Mouse (Mus musculus) ES-Bruce4 (cell line): ENCODE results near the gene Ccdc96. TPM values are rescaled to one million over a fixed set of nuclear protein-coding genes. Genes with fewer than 3 reads are reported as not detected.

Experiments used
- H3K27ac ChIP-seq: 2 replicates; pipeline ENCODE4 v1.5.1; 2012; ENCODE audit warnings: low read length, inconsistent platforms; ENCODE audit not compliant: insufficient read depth
- H3K27me3 ChIP-seq: 2 replicates; pipeline ENCODE4 v1.6.1; 2012; ENCODE audit warnings: mild to moderate bottlenecking, low read length, inconsistent platforms; ENCODE audit not compliant: control insufficient read depth, poor library complexity, insufficient read depth, severe bottlenecking
- H3K36me3 ChIP-seq: 2 replicates; pipeline ENCODE4 v1.6.1; 2012; ENCODE audit warnings: inconsistent platforms, mild to moderate bottlenecking, low read length, moderate library complexity; ENCODE audit not compliant: control insufficient read depth, poor library complexity, insufficient read depth, severe bottlenecking
- H3K4me1 ChIP-seq: one replicate; pipeline ENCODE4 v1.8.1; 2011; ENCODE audit warnings: low read length; ENCODE audit not compliant: control insufficient read depth, insufficient read depth
- H3K4me3 ChIP-seq: 2 replicates; pipeline ENCODE4 v1.5.1; 2011; ENCODE audit warnings: low read depth, mild to moderate bottlenecking, low read length
- H3K9ac ChIP-seq: 2 replicates; pipeline ENCODE4 v1.6.1; 2012; ENCODE audit warnings: low read depth, mild to moderate bottlenecking, inconsistent platforms; ENCODE audit not compliant: poor library complexity, severe bottlenecking
- H3K9me3 ChIP-seq: replicated peaks from 2 replicates; pipeline ENCODE4 v1.6.1; 2012; ENCODE audit warnings: mild to moderate bottlenecking, low read length, inconsistent platforms; ENCODE audit not compliant: control insufficient read depth, poor library complexity, insufficient read depth, severe bottlenecking
- CTCF ChIP-seq: IDR thresholded peaks from one replicate; pipeline ENCODE4 v1.8.1; 2011; ENCODE audit warnings: low read depth, low read length
- EP300 ChIP-seq: IDR thresholded peaks from 2 replicates; pipeline ENCODE4 v1.6.1; 2011; ENCODE audit warnings: low read depth, low read length; ENCODE audit not compliant: insufficient read depth
- POLR2A ChIP-seq: IDR thresholded peaks from one replicate; pipeline ENCODE4 v1.8.1; 2011; ENCODE audit warnings: low read length; ENCODE audit not compliant: insufficient read depth
- polyA plus RNA-seq: library from polyadenylated mRNA; stranded (reverse); fragments of >200 nt; gene quantifications from 2 replicates; pipeline ENCODE4 v1.2.4, GENCODE M21; 2011; ENCODE audit warnings: low read depth; ENCODE audit not compliant: missing spikeins, insufficient read depth, insufficient read length

Ccdc96 gene
- polyA plus RNA-seq, 1 experiment, result 0.33 TPM

GRCm38 (mm10) chr5:36489225-36489624 is 4.8 kb downstream of the Ccdc96 start:
- TF ChIP-seq CTCF, result peak; percentile 59
- no peak for TF ChIP-seq EP300
- H3K27ac ChIP-seq, result no peak overlapping the region
- no peaks in the 10 kb centered on the region for H3K36me3 ChIP-seq
- no peak overlapping the region for H3K9ac ChIP-seq
- no peaks in the 10 kb centered on the region for H3K27me3 ChIP-seq
- no peaks in the 10 kb centered on the region for H3K4me1 ChIP-seq
- no peaks in the 10 kb centered on the region for H3K9me3 ChIP-seq
- H3K4me3 ChIP-seq, result no peak overlapping the region

DNA sequence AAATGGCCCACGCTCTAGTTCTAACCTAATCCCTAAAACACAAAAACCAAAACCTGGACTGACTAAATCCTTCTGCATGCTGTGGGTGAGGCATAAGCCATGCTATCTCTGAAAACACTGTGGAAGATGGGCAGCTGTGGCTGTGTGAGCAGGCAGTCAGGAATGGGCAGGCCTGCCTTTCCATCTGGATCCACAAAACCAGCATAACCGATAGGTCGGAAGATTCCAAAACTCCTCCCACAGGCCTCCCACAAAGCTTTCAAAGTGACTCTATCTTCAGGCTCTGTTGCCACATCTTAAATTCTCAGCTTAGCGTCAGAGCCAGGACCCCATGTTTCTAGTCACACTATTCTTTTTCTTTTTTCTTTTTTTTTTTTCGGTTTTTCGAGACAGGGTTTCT is 9.5 kb downstream of the Ccdc96 start:
- no peaks in the 10 kb centered on the region for H3K9me3 ChIP-seq
- no peaks in the 10 kb centered on the region for H3K36me3 ChIP-seq
- TF ChIP-seq POLR2A, result no peak
- TF ChIP-seq EP300, result no peak
- no peak for TF ChIP-seq CTCF
- H3K9ac ChIP-seq, result no peak overlapping the region
- H3K4me1 ChIP-seq, result no peaks in the 10 kb centered on the region
- H3K4me3 ChIP-seq, result no peak overlapping the region
- no peak overlapping the region for H3K27ac ChIP-seq
- H3K27me3 ChIP-seq, result no peaks in the 10 kb centered on the region

DNA sequence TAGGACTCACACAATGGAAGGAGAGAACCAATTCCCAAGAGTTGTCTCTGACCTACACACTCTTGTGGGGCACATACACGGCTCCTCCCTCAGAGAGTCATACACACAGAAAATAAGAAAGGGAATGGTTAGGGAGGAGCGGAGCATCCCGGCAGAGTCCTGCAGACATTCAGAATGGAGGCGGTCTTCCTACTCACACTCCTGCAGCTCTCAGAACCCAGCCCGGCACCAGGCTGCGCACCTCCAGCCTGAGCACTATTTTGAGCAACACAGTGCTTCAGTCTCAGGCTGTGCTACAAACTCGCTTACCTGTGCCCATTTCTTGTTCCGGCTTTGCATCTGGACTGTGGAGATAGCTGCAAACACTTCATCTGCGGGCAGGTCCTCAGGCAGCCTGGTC is 10.3 kb downstream of the Ccdc96 start:
- no peaks in the 10 kb centered on the region for H3K36me3 ChIP-seq
- H3K4me3 ChIP-seq, result no peak overlapping the region
- no peaks in the 10 kb centered on the region for H3K27me3 ChIP-seq
- H3K9ac ChIP-seq, result no peak overlapping the region
- H3K27ac ChIP-seq, result no peak overlapping the region
- H3K4me1 ChIP-seq, result no peaks in the 10 kb centered on the region
- no peak for TF ChIP-seq POLR2A
- no peak for TF ChIP-seq CTCF
- TF ChIP-seq EP300, result no peak
- no peaks in the 10 kb centered on the region for H3K9me3 ChIP-seq

DNA sequence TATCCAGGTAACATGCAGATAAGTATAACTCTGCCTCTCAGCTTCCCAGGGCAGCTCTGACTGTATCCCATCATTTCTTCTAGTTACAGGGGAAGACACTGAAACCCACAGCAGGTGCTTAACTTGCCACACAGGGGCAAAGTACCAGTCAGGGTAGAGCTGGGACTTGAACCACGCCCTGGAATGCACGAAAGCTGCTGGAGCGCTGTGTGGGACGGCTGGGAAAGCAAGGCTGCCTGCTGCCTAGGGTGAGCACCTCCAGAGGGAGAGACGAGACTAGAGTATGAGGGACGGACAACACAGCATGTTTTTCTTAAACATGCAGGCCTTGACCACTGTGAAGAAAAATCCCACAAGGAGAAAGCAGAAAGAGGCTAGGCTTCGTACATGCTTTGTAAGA is 20.8 kb downstream of the Ccdc96 start:
- H3K36me3 ChIP-seq, result peaks cover 2% of the 10 kb centered on the region; the same call in 1 of the 2 replicates
- no peaks in the 10 kb centered on the region for H3K27me3 ChIP-seq
- H3K9me3 ChIP-seq, result no peaks in the 10 kb centered on the region
- H3K27ac ChIP-seq, result no peak overlapping the region
- H3K4me3 ChIP-seq, result no peak overlapping the region
- H3K4me1 ChIP-seq, result no peaks in the 10 kb centered on the region
- TF ChIP-seq POLR2A, result no peak
- TF ChIP-seq EP300, result no peak
- no peak for TF ChIP-seq CTCF
- no peak overlapping the region for H3K9ac ChIP-seq

- H3K36me3 ChIP-seq, result peaks cover 2% of the 10 kb centered on the region; the same call in 1 of the 2 replicates
- no peaks in the 10 kb centered on the region for H3K4me1 ChIP-seq
- no peak overlapping the region for H3K27ac ChIP-seq
- no peaks in the 10 kb centered on the region for H3K9me3 ChIP-seq
- TF ChIP-seq EP300 (no peak), CTCF (no peak), POLR2A (no peak)
- no peak overlapping the region for H3K4me3 ChIP-seq
- no peak overlapping the region for H3K9ac ChIP-seq
- H3K27me3 ChIP-seq, result no peaks in the 10 kb centered on the region
These were observed 21.3 kb downstream of the Ccdc96 start for GRCm38 (mm10) chr5:36505643-36506042.

GRCm38 (mm10) chr5:36508351-36508750 is 24.0 kb downstream of the Ccdc96 start:
- no peaks in the 10 kb centered on the region for H3K4me1 ChIP-seq
- H3K27me3 ChIP-seq, result no peaks in the 10 kb centered on the region
- no peaks in the 10 kb centered on the region for H3K9me3 ChIP-seq
- no peak overlapping the region for H3K4me3 ChIP-seq
- H3K27ac ChIP-seq, result no peak overlapping the region
- peaks cover 4% of the 10 kb centered on the region; the same call in 1 of the 2 replicates for H3K36me3 ChIP-seq
- no peak overlapping the region for H3K9ac ChIP-seq
- TF ChIP-seq CTCF, result no peak
- TF ChIP-seq EP300, result no peak
- no peak for TF ChIP-seq POLR2A
